ENCODE assay signal across 13 mouse cellular contexts in genomic region chr9:58085074-58085473, GRCm38 (mm10). TPM values are rescaled to one million over a fixed set of nuclear protein-coding genes. Genes with fewer than 3 reads are reported as not detected.
DNase-seq lines count a peak whose midpoint lies in the region; ATAC-seq and TF ChIP-seq lines count a peak whose summit lies in the region.
"Had no signal": no experiment of that assay in that cellular context is flagged by ENCODE, and none has a peak within 500 bp of the region (broad histone marks: within the 10 kb centered on the region; RNA-seq: fewer than 3 reads in every experiment).

No protein-coding gene starts in this region.

- TF ChIP-seq POLR2A in brain, embryonic 14.5 days (IDR thresholded peaks at IDR 0.05; ENCODE audit: borderline replicate concordance, extremely low read depth, insufficient read depth, insufficient read length, poor library complexity, severe bottlenecking), result no peak

- peaks cover 48% of the 10 kb centered on the region for H3K27me3 ChIP-seq in hindbrain, embryonic 10.5 days (ENCODE audit: insufficient read depth, poor library complexity, severe bottlenecking)
- no peaks in the 10 kb centered on the region for H3K27me3 ChIP-seq in midbrain, embryonic 14.5 days (ENCODE audit: control insufficient read depth, insufficient read depth, low read length)
- H3K27me3 ChIP-seq in kidney, embryonic 15.5 days, result no peaks in the 10 kb centered on the region

- peak; percentile 60 for ATAC-seq in midbrain, embryonic 14.5 days (ENCODE audit: low FRiP score, low TSS enrichment)
- ATAC-seq in kidney, embryonic 15.5 days (replicated peaks; ENCODE audit: low FRiP score), result no peak

- no peaks in the 10 kb centered on the region for H3K36me3 ChIP-seq in hindbrain, embryonic 10.5 days
- H3K36me3 ChIP-seq in midbrain, embryonic 14.5 days (ENCODE audit: control insufficient read depth, insufficient read depth, low read length), result no peaks in the 10 kb centered on the region
- H3K36me3 ChIP-seq in kidney, embryonic 15.5 days, result no peaks in the 10 kb centered on the region
- H3K36me3 ChIP-seq: G1E; heart, embryonic 12.5 days; liver, embryonic 13.5 days had no signal

- 17% methylated on average over 2 of the region's 2 CpGs for WGBS in hindbrain, embryonic 10.5 days
- 7% methylated on average over 2 of the region's 2 CpGs for WGBS in midbrain, embryonic 14.5 days
- WGBS in kidney, embryonic 15.5 days, result 21% methylated on average over 2 of the region's 2 CpGs

- H3K4me1 ChIP-seq in hindbrain, embryonic 10.5 days (replicated peaks), result peaks cover 32% of the 10 kb centered on the region
- H3K4me1 ChIP-seq in midbrain, embryonic 14.5 days (ENCODE audit: control insufficient read depth, insufficient read depth, low read length), result peaks cover 43% of the 10 kb centered on the region
- H3K4me1 ChIP-seq in kidney, embryonic 15.5 days, result peaks cover 45% of the 10 kb centered on the region

- H3K27ac ChIP-seq in hindbrain, embryonic 10.5 days, result peak overlapping the region; percentile 19
- H3K27ac ChIP-seq in midbrain, embryonic 14.5 days (replicated peaks; ENCODE audit: low read depth, low read length), result peak overlapping the region; percentile 37; the same call in 1 of the 2 replicates
- H3K27ac ChIP-seq in kidney, embryonic 15.5 days, result no peak overlapping the region
- H3K27ac ChIP-seq: kidney, postnatal 0 days; liver, embryonic 13.5 days had no signal

- DNase-seq in lung, postnatal 10 days, result peak; percentile 13
- DNase-seq in lung, postnatal 4 days, result no peak
- peak; percentile 91 for DNase-seq in brain, embryonic 14.5 days (ENCODE audit: low read depth)
- DNase-seq in hindbrain, embryonic 10.5 days (ENCODE audit: low spot score), result no peak
- DNase-seq in midbrain, embryonic 14.5 days, result peak; percentile 50
- DNase-seq in urinary bladder, adult 2 months (ENCODE audit: low spot score), result no peak
- DNase-seq in frontal cortex, postnatal 14 days (ENCODE audit: low spot score in 2 of 2), result no peak
- DNase-seq: liver, embryonic 13.5 days had no signal

- H3K4me2 ChIP-seq in midbrain, embryonic 14.5 days (ENCODE audit: low read length), result no peak overlapping the region
- no peak overlapping the region for H3K4me2 ChIP-seq in kidney, embryonic 15.5 days
- H3K4me2 ChIP-seq: heart, embryonic 12.5 days; liver, embryonic 13.5 days had no signal

- TF ChIP-seq CTCF in brain, embryonic 14.5 days (IDR thresholded peaks at IDR 0.05; ENCODE audit: borderline replicate concordance, extremely low read depth, insufficient read depth, insufficient read length), result no peak

- no peak overlapping the region for H3K9ac ChIP-seq in midbrain, embryonic 14.5 days (replicated peaks; ENCODE audit: low read length)
- no peak overlapping the region for H3K9ac ChIP-seq in kidney, embryonic 15.5 days
- H3K9ac ChIP-seq: heart, embryonic 12.5 days; liver, embryonic 13.5 days had no signal

- no peaks in the 10 kb centered on the region for H3K9me3 ChIP-seq in hindbrain, embryonic 10.5 days
- H3K9me3 ChIP-seq in midbrain, embryonic 14.5 days (ENCODE audit: control insufficient read depth, low read length), result no peaks in the 10 kb centered on the region
- no peaks in the 10 kb centered on the region for H3K9me3 ChIP-seq in kidney, embryonic 15.5 days (replicated peaks)
- H3K9me3 ChIP-seq: G1E; heart, embryonic 12.5 days; liver, embryonic 13.5 days had no signal

- H3K4me3 ChIP-seq in hindbrain, embryonic 10.5 days, result no peak overlapping the region
- H3K4me3 ChIP-seq in midbrain, embryonic 14.5 days (replicated peaks; ENCODE audit: low read depth, low read length), result no peak overlapping the region
- no peak overlapping the region for H3K4me3 ChIP-seq in kidney, embryonic 15.5 days (replicated peaks)
- H3K4me3 ChIP-seq: heart, embryonic 12.5 days; liver, embryonic 13.5 days had no signal

RNA-seq across cellular contexts. Expression of gene Stra6, which starts 21.5 kb away (rescaled TPM):
- 14.2 and 18.6 TPM in 2 replicates for polyA plus RNA-seq in brain, embryonic 14.5 days (2012; rRNA removed)
- polyA plus RNA-seq in hindbrain, embryonic 10.5 days (2016; fragmentation: Nextera tagmentation; extraction: Ambion mirVana), result 11.2 and 15.8 TPM in 2 replicates
- polyA plus RNA-seq in midbrain, embryonic 14.5 days (2014; fragmentation: Nextera tagmentation; extraction: Ambion mirVana), result 2.3 and 10.1 TPM in 2 replicates
- polyA plus RNA-seq in kidney, embryonic 15.5 days (2015; fragmentation: Nextera tagmentation; extraction: Ambion mirVana), result 28.0 and 29.7 TPM in 2 replicates
- 0.50 and 0.63 TPM in 2 replicates for polyA plus RNA-seq in urinary bladder, adult 2 months (2012; rRNA removed)
- polyA plus RNA-seq: G1E had no signal

RNA-seq across cellular contexts. Expression of gene Ccdc33, which starts 33.5 kb away (rescaled TPM):
- polyA plus RNA-seq in brain, embryonic 14.5 days (2012; rRNA removed), result 0.89 and 1.2 TPM in 2 replicates
- polyA plus RNA-seq in hindbrain, embryonic 10.5 days (2016; fragmentation: Nextera tagmentation; extraction: Ambion mirVana), result 0.90 and 0.99 TPM in 2 replicates
- 0.09 and 0.54 TPM in 2 replicates for polyA plus RNA-seq in midbrain, embryonic 14.5 days (2014; fragmentation: Nextera tagmentation; extraction: Ambion mirVana)
- 0.29 and 0.44 TPM in 2 replicates for polyA plus RNA-seq in kidney, embryonic 15.5 days (2015; fragmentation: Nextera tagmentation; extraction: Ambion mirVana)
- polyA plus RNA-seq in urinary bladder, adult 2 months (2012; rRNA removed), result 0.06 and 0.09 TPM in 2 replicates
- polyA plus RNA-seq: G1E; heart, embryonic 12.5 days; liver, embryonic 13.5 days; small intestine, adult 2 months had no signal

Comparison
In these comparisons a context has a peak if more than half of its experiments do, and no peak if none do; other contexts are left out.
1. DNase-seq: peak in lung, postnatal 10 days (single experiment), brain, embryonic 14.5 days (single experiment) and midbrain, embryonic 14.5 days (single experiment); none in lung, postnatal 4 days (0 of 2), hindbrain, embryonic 10.5 days (single experiment), urinary bladder, adult 2 months (single experiment) and frontal cortex, postnatal 14 days (0 of 2).